ENCODE assay signal across 7 mouse cellular contexts in the genomic region with DNA sequence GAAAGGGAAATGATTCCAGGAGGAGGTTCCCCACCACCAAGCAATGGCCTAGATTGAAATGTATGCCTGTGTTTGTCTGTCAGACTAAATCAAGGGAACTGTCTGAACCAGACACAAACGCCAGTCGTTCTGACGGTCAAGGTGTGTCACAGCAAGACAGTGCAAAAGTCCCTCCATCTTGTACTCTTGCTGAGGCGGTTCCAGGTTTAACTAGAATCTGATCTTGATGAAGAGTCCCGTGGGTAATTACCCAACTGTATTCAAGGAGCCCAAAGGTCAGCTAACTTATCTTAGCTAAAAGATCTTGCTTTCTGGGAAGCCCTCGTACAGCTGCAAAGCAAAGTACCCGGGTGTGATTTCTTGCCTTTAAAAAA. TPM values are rescaled to one million over a fixed set of nuclear protein-coding genes. Genes with fewer than 3 reads are reported as not detected.
DNase-seq lines count a peak whose midpoint lies in the region; ATAC-seq and TF ChIP-seq lines count a peak whose summit lies in the region.

No protein-coding gene starts in this region.

- H3K27ac ChIP-seq in lung, postnatal 0 days (ENCODE audit: low read length), result no peak overlapping the region
- peak overlapping the region; percentile 92 for H3K27ac ChIP-seq in forebrain, embryonic 10.5 days
- H3K27ac ChIP-seq in limb, embryonic 14.5 days (replicated peaks; ENCODE audit: low read depth, low read length), result no peak overlapping the region; the same call in 1 of the 2 replicates
- peak overlapping the region; percentile 35; the same call in 1 of the 2 replicates for H3K27ac ChIP-seq in stomach, embryonic 16.5 days (ENCODE audit: low read length)

- H3K4me3 ChIP-seq in lung, postnatal 0 days (ENCODE audit: low read depth, low read length), result peak overlapping the region; percentile 69; the same call in 1 of the 2 replicates
- peak overlapping the region; percentile 87 for H3K4me3 ChIP-seq in forebrain, embryonic 10.5 days
- peak overlapping the region; percentile 74 for H3K4me3 ChIP-seq in limb, embryonic 14.5 days (replicated peaks; ENCODE audit: low read length)
- peak overlapping the region; percentile 79 for H3K4me3 ChIP-seq in stomach, embryonic 16.5 days (replicated peaks; ENCODE audit: low read length)

- peak overlapping the region; percentile 93 for H3K4me2 ChIP-seq in lung, postnatal 0 days (replicated peaks; ENCODE audit: low read depth, low read length)
- peak overlapping the region; percentile 88 for H3K4me2 ChIP-seq in limb, embryonic 14.5 days (replicated peaks; ENCODE audit: low read depth, low read length, severe bottlenecking)
- H3K4me2 ChIP-seq in stomach, embryonic 16.5 days (ENCODE audit: low read depth, low read length), result peak overlapping the region; percentile 93

- ATAC-seq in lung, postnatal 0 days, result no peak
- no peak for ATAC-seq in limb, embryonic 14.5 days (ENCODE audit: low FRiP score, low read depth)
- peak; percentile 9; the same call in 1 of the 2 replicates for ATAC-seq in stomach, embryonic 16.5 days (ENCODE audit: insufficient read depth, low FRiP score)

- no peaks in the 10 kb centered on the region for H3K27me3 ChIP-seq in lung, postnatal 0 days (replicated peaks; ENCODE audit: insufficient read depth, low read length)
- H3K27me3 ChIP-seq in forebrain, embryonic 10.5 days (ENCODE audit: poor library complexity, severe bottlenecking), result no peaks in the 10 kb centered on the region
- H3K27me3 ChIP-seq in limb, embryonic 14.5 days (ENCODE audit: control insufficient read depth, insufficient read depth, low read length), result no peaks in the 10 kb centered on the region
- no peaks in the 10 kb centered on the region for H3K27me3 ChIP-seq in stomach, embryonic 16.5 days (ENCODE audit: control insufficient read depth, insufficient read depth, low read length)

- no peaks in the 10 kb centered on the region for H3K9me3 ChIP-seq in lung, postnatal 0 days (ENCODE audit: low read length)
- peaks cover 19% of the 10 kb centered on the region for H3K9me3 ChIP-seq in forebrain, embryonic 10.5 days
- peaks cover 10% of the 10 kb centered on the region for H3K9me3 ChIP-seq in limb, embryonic 14.5 days (ENCODE audit: control insufficient read depth, low read length)
- peaks cover 14% of the 10 kb centered on the region for H3K9me3 ChIP-seq in stomach, embryonic 16.5 days (replicated peaks; ENCODE audit: control insufficient read depth, low read length)

- H3K9ac ChIP-seq in lung, postnatal 0 days (replicated peaks; ENCODE audit: low read depth), result no peak overlapping the region
- peak overlapping the region; percentile 86 for H3K9ac ChIP-seq in limb, embryonic 14.5 days (ENCODE audit: low read depth, low read length, severe bottlenecking)
- H3K9ac ChIP-seq in stomach, embryonic 16.5 days (ENCODE audit: low read length), result peak overlapping the region; percentile 91

- TF ChIP-seq POLR2A in limb, embryonic 14.5 days (IDR thresholded peaks at IDR 0.05; ENCODE audit: borderline replicate concordance, extremely low read depth, insufficient read depth, insufficient read length), result no peak

- 0 out of 2 replicates have a peak, but pooled peaks cover 4% of the 10 kb centered on the region for H3K4me1 ChIP-seq in lung, postnatal 0 days (ENCODE audit: insufficient read depth, low read depth, low read length)
- H3K4me1 ChIP-seq in forebrain, embryonic 10.5 days, result peaks cover 18% of the 10 kb centered on the region
- H3K4me1 ChIP-seq in limb, embryonic 14.5 days (ENCODE audit: control insufficient read depth, insufficient read depth, low read length), result peaks cover 5% of the 10 kb centered on the region
- H3K4me1 ChIP-seq in stomach, embryonic 16.5 days (ENCODE audit: control insufficient read depth, insufficient read depth, low read length), result peaks cover 5% of the 10 kb centered on the region

- no peak for DNase-seq in lung, postnatal 0 days (ENCODE audit: low spot score)
- DNase-seq in lung, postnatal 14 days, result no peak
- DNase-seq in forebrain, embryonic 10.5 days (ENCODE audit: extremely low spot score, low spot score), result no peak
- no peak for DNase-seq in limb, embryonic 14.5 days (ENCODE audit: low spot score)
- DNase-seq in layer of hippocampus, postnatal 36 days, result no peak
- DNase-seq in thymus, postnatal 36 days, result no peak

- 83% methylated on average over 7 of the region's 7 CpGs for WGBS in lung, postnatal 0 days
- 86% methylated on average over 7 of the region's 7 CpGs for WGBS in forebrain, embryonic 10.5 days
- WGBS in limb, embryonic 14.5 days, result 82% methylated on average over 7 of the region's 7 CpGs
- WGBS in stomach, embryonic 16.5 days, result 69% methylated on average over 7 of the region's 7 CpGs

- peaks cover 20% of the 10 kb centered on the region for H3K36me3 ChIP-seq in lung, postnatal 0 days (ENCODE audit: insufficient read depth, low read length)
- peaks cover 39% of the 10 kb centered on the region for H3K36me3 ChIP-seq in forebrain, embryonic 10.5 days (replicated peaks)
- H3K36me3 ChIP-seq in limb, embryonic 14.5 days (ENCODE audit: control insufficient read depth, insufficient read depth, low read length), result peaks cover 29% of the 10 kb centered on the region
- peaks cover 24% of the 10 kb centered on the region for H3K36me3 ChIP-seq in stomach, embryonic 16.5 days (ENCODE audit: control insufficient read depth, insufficient read depth, low read length)

- no peak for TF ChIP-seq CTCF in lung, postnatal 0 days (IDR thresholded peaks at IDR 0.05)

- no peak for TF ChIP-seq EP300 in lung, postnatal 0 days (IDR thresholded peaks at IDR 0.05)

RNA-seq across cellular contexts. Expression of a gene that starts 0.5 kb away (rescaled TPM):
- 30.6 and 33.3 TPM in 2 replicates for polyA plus RNA-seq in lung, postnatal 0 days (2015; fragmentation: Nextera tagmentation; extraction: Ambion mirVana)
- 29.1 and 29.4 TPM in 2 replicates for polyA plus RNA-seq in forebrain, embryonic 10.5 days (2016; fragmentation: Nextera tagmentation; extraction: Ambion mirVana)
- 15.3 and 15.7 TPM in 2 replicates for polyA plus RNA-seq in limb, embryonic 14.5 days (2012; rRNA removed)
- polyA plus RNA-seq in limb, embryonic 14.5 days (2014; fragmentation: Nextera tagmentation; extraction: Ambion mirVana), result 28.4 and 30.1 TPM in 2 replicates
- polyA plus RNA-seq in stomach, embryonic 16.5 days (2015; fragmentation: Nextera tagmentation; extraction: Ambion mirVana), result 29.5 and 31.4 TPM in 2 replicates
- 1 to 10 TPM; 6.3 to 7.6 TPM for total RNA-seq in layer of hippocampus, postnatal 36 days (2021)

RNA-seq across cellular contexts. Expression of a gene that starts 16.5 kb away (rescaled TPM):
- polyA plus RNA-seq in lung, postnatal 0 days (2015; fragmentation: Nextera tagmentation; extraction: Ambion mirVana), result 15.5 and 17.5 TPM in 2 replicates
- polyA plus RNA-seq in forebrain, embryonic 10.5 days (2016; fragmentation: Nextera tagmentation; extraction: Ambion mirVana), result 30.8 and 32.7 TPM in 2 replicates
- 14.4 and 15.2 TPM in 2 replicates for polyA plus RNA-seq in limb, embryonic 14.5 days (2012; rRNA removed)
- polyA plus RNA-seq in limb, embryonic 14.5 days (2014; fragmentation: Nextera tagmentation; extraction: Ambion mirVana), result 23.5 and 24.0 TPM in 2 replicates
- polyA plus RNA-seq in stomach, embryonic 16.5 days (2015; fragmentation: Nextera tagmentation; extraction: Ambion mirVana), result 22.2 and 25.1 TPM in 2 replicates
- total RNA-seq in layer of hippocampus, postnatal 36 days (2021), result 10 to 100 TPM; 17.7 to 19.5 TPM

RNA-seq across cellular contexts. Expression of a gene that starts 17.6 kb away (rescaled TPM):
- polyA plus RNA-seq in lung, postnatal 0 days (2015; fragmentation: Nextera tagmentation; extraction: Ambion mirVana), result 681 and 815 TPM in 2 replicates
- polyA plus RNA-seq in forebrain, embryonic 10.5 days (2016; fragmentation: Nextera tagmentation; extraction: Ambion mirVana), result 2,219 and 2,417 TPM in 2 replicates
- 816 and 883 TPM in 2 replicates for polyA plus RNA-seq in limb, embryonic 14.5 days (2012; rRNA removed)
- polyA plus RNA-seq in limb, embryonic 14.5 days (2014; fragmentation: Nextera tagmentation; extraction: Ambion mirVana), result 1,312 and 1,461 TPM in 2 replicates
- 1,360 and 1,372 TPM in 2 replicates for polyA plus RNA-seq in stomach, embryonic 16.5 days (2015; fragmentation: Nextera tagmentation; extraction: Ambion mirVana)
- total RNA-seq in layer of hippocampus, postnatal 36 days (2021), result 100 to 1,000 TPM; 670 to 686 TPM

RNA-seq across cellular contexts. Expression of a gene that starts 26.6 kb away (rescaled TPM):
- 1.3 and 1.5 TPM in 2 replicates for polyA plus RNA-seq in lung, postnatal 0 days (2015; fragmentation: Nextera tagmentation; extraction: Ambion mirVana)
- 0.93 and 0.97 TPM in 2 replicates for polyA plus RNA-seq in forebrain, embryonic 10.5 days (2016; fragmentation: Nextera tagmentation; extraction: Ambion mirVana)
- polyA plus RNA-seq in limb, embryonic 14.5 days (2012; rRNA removed), result 0.69 and 0.89 TPM in 2 replicates
- polyA plus RNA-seq in limb, embryonic 14.5 days (2014; fragmentation: Nextera tagmentation; extraction: Ambion mirVana), result 0.39 and 0.58 TPM in 2 replicates
- 0.42 and 0.45 TPM in 2 replicates for polyA plus RNA-seq in stomach, embryonic 16.5 days (2015; fragmentation: Nextera tagmentation; extraction: Ambion mirVana)
- total RNA-seq in layer of hippocampus, postnatal 36 days (2021), result 1 to 10 TPM; 2.9 to 3.9 TPM

Comparison
In these comparisons a context has a peak if more than half of its experiments do, and no peak if none do; other contexts are left out.
1. H3K27ac ChIP-seq: peak in forebrain, embryonic 10.5 days (single experiment) and stomach, embryonic 16.5 days (single experiment); none in lung, postnatal 0 days (single experiment) and limb, embryonic 14.5 days (single experiment).
2. Peak in every context shown above with its lines, with median percentiles within 50 percentile points of each other: H3K4me2 ChIP-seq and H3K4me3 ChIP-seq.